Mouse (Mus musculus) stomach, embryonic 14.5 days (tissue): Measurements from ENCODE around the gene Tent4b. TPM values are rescaled to one million over a fixed set of nuclear protein-coding genes. Genes with fewer than 3 reads are reported as not detected.
A peak's percentile ranks its signal among the peaks of the same experiment; 100 is the strongest.

Source experiments
- ATAC-seq: fragments of 200-750 bp; cut with Nextera tagmentation; 2 replicates; pipeline ENCODE4 v1.8.0; 2017; ENCODE audit warnings: low read depth, moderate TSS enrichment; ENCODE audit not compliant: insufficient number of reproducible peaks, insufficient read depth, low FRiP score
- H3K27ac ChIP-seq: fragments of 300-500 bp; sonication (generic); 2 replicates; pipeline ENCODE4 v1.5.1; 2014; ENCODE audit warnings: mild to moderate bottlenecking, low read length, moderate library complexity, mixed read lengths
- H3K27me3 ChIP-seq: fragments of 300-500 bp; sonication (generic); 2 replicates; pipeline ENCODE4 v1.6.1; 2014; ENCODE audit warnings: low read length, control low read depth, mixed read lengths; ENCODE audit not compliant: control insufficient read depth, insufficient read depth
- H3K36me3 ChIP-seq: fragments of 300-500 bp; sonication (generic); 2 replicates; pipeline ENCODE4 v1.6.1; 2014; ENCODE audit warnings: mild to moderate bottlenecking, control low read depth, low read length, moderate library complexity, mixed read lengths; ENCODE audit not compliant: control insufficient read depth, insufficient read depth
- H3K4me1 ChIP-seq: fragments of 300-500 bp; sonication (generic); 2 replicates; pipeline ENCODE4 v1.6.1; 2014; ENCODE audit warnings: low read length, control low read depth, mixed read lengths; ENCODE audit not compliant: control insufficient read depth, insufficient read depth
- H3K4me2 ChIP-seq: fragments of 300-500 bp; sonication (generic); replicated peaks from 2 replicates; pipeline ENCODE4 v1.6.1; 2014; ENCODE audit warnings: low read depth, low read length, control low read depth
- H3K4me3 ChIP-seq: fragments of 300-500 bp; sonication (generic); 2 replicates; pipeline ENCODE4 v1.5.1; 2014; ENCODE audit warnings: low read depth, low read length, control low read depth
- H3K9ac ChIP-seq: fragments of 300-500 bp; sonication (generic); replicated peaks from 2 replicates; pipeline ENCODE4 v1.6.1; 2014; ENCODE audit warnings: low read depth, mild to moderate bottlenecking, control low read depth, low read length, moderate library complexity, mixed read lengths
- H3K9me3 ChIP-seq: fragments of 300-500 bp; sonication (generic); 2 replicates; pipeline ENCODE4 v1.6.1; 2016; ENCODE audit warnings: low read depth, low read length, control low read depth; ENCODE audit not compliant: control insufficient read depth
- WGBS: fragments of 180-500 bp; shearing (Covaris S2); extraction: QIAGEN DNeasy Blood & Tissue Kit; methylation state at CpG from one replicate; pipeline ENCODE4 v1.1.7; 2014; 5-methylcytosine and 5-hydroxymethylcytosine counted together
- polyA plus RNA-seq: library from polyadenylated mRNA; unstranded; fragments of >200 nt; fragmentation: Nextera tagmentation; extraction: Ambion mirVana; gene quantifications from 2 replicates; pipeline ENCODE4 v1.2.1, GENCODE M21; 2014

The Tent4b gene
- 10.3 and 12.5 TPM in 2 replicates for polyA plus RNA-seq

GRCm38 (mm10) chr8:88198945-88199571 lies at the start of gene Tent4b:
Gene Tent4b, plus strand, starts transcription at chr8:88199213.
- peak within 1 kb of the TSS; percentile 73 for H3K4me2 ChIP-seq
- WGBS = under 1% methylated on average over 80 of the region's 97 CpGs
- peak; percentile 95 for ATAC-seq
- H3K9ac ChIP-seq = peak within 1 kb of the TSS; percentile 74
- H3K4me1 ChIP-seq = peaks cover 13% of the 10 kb centered on the region; the same call in 1 of the 2 replicates
- peak within 1 kb of the TSS; percentile 86 for H3K4me3 ChIP-seq
- no peaks in the 10 kb centered on the region for H3K36me3 ChIP-seq
- H3K27ac ChIP-seq = peak within 1 kb of the TSS; percentile 94
- no peaks in the 10 kb centered on the region for H3K27me3 ChIP-seq
- H3K9me3 ChIP-seq = no peaks in the 10 kb centered on the region

DNA sequence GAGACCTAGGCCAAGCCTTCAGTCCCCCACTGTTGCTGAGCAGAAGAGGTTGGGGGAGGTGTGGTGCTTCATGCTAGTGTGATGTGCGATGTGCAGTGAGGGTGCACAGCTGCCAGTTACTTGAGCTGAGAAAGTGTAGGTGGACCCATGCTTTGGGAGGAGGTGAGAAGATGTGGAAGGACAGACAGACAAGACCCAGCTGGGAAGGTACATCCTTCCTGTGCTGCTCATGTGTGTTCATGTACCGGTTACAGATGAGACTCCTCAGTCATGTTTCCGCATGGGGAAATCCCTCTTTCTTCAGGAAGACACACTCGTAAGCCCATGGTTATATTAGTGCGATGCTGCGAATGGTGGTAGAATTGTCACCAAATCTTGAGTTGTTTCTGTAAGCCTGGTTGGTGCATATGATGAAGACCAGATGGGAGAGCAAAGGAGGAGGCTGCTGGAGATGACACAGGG lies 48.1 kb upstream of the Tent4b start:
- no peak overlapping the region for H3K27ac ChIP-seq
- 97% methylated on average over 6 of the region's 6 CpGs for WGBS
- H3K4me1 ChIP-seq = no peaks in the 10 kb centered on the region
- no peaks in the 10 kb centered on the region for H3K9me3 ChIP-seq
- H3K36me3 ChIP-seq = peaks cover 27% of the 10 kb centered on the region
- no peak overlapping the region for H3K9ac ChIP-seq
- H3K4me3 ChIP-seq = no peak overlapping the region
- H3K4me2 ChIP-seq = no peak overlapping the region
- H3K27me3 ChIP-seq = no peaks in the 10 kb centered on the region
- no peak for ATAC-seq

GRCm38 (mm10) chr8:88160237-88160995 lies 38.6 kb upstream of the Tent4b start:
- no peaks in the 10 kb centered on the region for H3K9me3 ChIP-seq
- no peak overlapping the region for H3K4me3 ChIP-seq
- 90% methylated on average over 9 of the region's 10 CpGs for WGBS
- H3K36me3 ChIP-seq = peaks cover 57% of the 10 kb centered on the region
- H3K27me3 ChIP-seq = no peaks in the 10 kb centered on the region
- no peak overlapping the region for H3K27ac ChIP-seq
- H3K4me1 ChIP-seq = no peaks in the 10 kb centered on the region
- no peak overlapping the region for H3K9ac ChIP-seq
- H3K4me2 ChIP-seq = no peak overlapping the region
- no peak for ATAC-seq

- ATAC-seq = no peak
- Histone ChIP-seq H3K4me2 (no peak overlapping the region), H3K4me1 (no peaks in the 10 kb centered on the region), H3K4me3 (no peak overlapping the region), H3K9ac (no peak overlapping the region), H3K27ac (no peak overlapping the region), H3K9me3 (no peaks in the 10 kb centered on the region), H3K27me3 (no peaks in the 10 kb centered on the region), H3K36me3 (peaks cover 59% of the 10 kb centered on the region)
- WGBS = 77% methylated on average over 5 of the region's 5 CpGs
These were observed 37.6 kb upstream of the Tent4b start for GRCm38 (mm10) chr8:88161439-88161838.

GRCm38 (mm10) chr8:88175264-88175663 lies 23.7 kb upstream of the Tent4b start:
- no peak overlapping the region for H3K9ac ChIP-seq
- no peak overlapping the region for H3K27ac ChIP-seq
- H3K9me3 ChIP-seq = no peaks in the 10 kb centered on the region
- H3K4me1 ChIP-seq = no peaks in the 10 kb centered on the region
- H3K36me3 ChIP-seq = peaks cover 10% of the 10 kb centered on the region
- no peak overlapping the region for H3K4me3 ChIP-seq
- no peak for ATAC-seq
- no peak overlapping the region for H3K4me2 ChIP-seq
- 90% methylated on average over 7 of the region's 7 CpGs for WGBS
- no peaks in the 10 kb centered on the region for H3K27me3 ChIP-seq

GRCm38 (mm10) chr8:88177291-88177690 lies 21.7 kb upstream of the Tent4b start:
- no peak for ATAC-seq

DNA sequence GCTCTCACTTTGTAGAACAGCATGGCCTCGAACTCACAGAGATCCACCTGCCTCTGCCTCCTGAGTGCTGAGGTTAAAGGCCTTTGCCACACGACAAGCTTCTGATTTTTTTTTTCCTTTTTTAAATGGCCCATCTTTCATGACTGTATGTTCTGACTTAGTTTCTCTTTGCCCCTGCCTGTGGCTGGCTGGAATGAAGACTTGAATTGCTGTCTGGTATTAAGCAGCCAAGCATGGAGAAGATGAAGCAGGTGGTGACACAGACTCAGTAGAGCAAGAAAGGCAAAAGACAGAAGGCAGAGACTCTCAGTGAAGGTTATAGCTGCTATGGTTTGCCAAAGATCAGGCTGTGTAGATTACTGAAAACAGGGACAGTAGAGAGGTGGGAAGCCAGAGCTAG lies 15.9 kb upstream of the Tent4b start:
- H3K9me3 ChIP-seq = no peaks in the 10 kb centered on the region
- no peak overlapping the region for H3K9ac ChIP-seq
- no peaks in the 10 kb centered on the region for H3K27me3 ChIP-seq
- WGBS = 80% methylated on average over 2 of the region's 2 CpGs
- H3K36me3 ChIP-seq = no peaks in the 10 kb centered on the region
- no peak overlapping the region for H3K4me3 ChIP-seq
- no peak for ATAC-seq
- H3K4me1 ChIP-seq = no peaks in the 10 kb centered on the region
- no peak overlapping the region for H3K27ac ChIP-seq
- no peak overlapping the region for H3K4me2 ChIP-seq

More at GRCm38 (mm10) chr8:88177291-88177690, 21.7 kb upstream of the Tent4b start:
- Histone ChIP-seq H3K4me1 (no peaks in the 10 kb centered on the region), H3K4me3 (no peak overlapping the region), H3K36me3 (peaks cover under 1% of the 10 kb centered on the region), H3K4me2 (no peak overlapping the region), H3K27me3 (no peaks in the 10 kb centered on the region), H3K9me3 (no peaks in the 10 kb centered on the region), H3K27ac (no peak overlapping the region), H3K9ac (no peak overlapping the region)
- 89% methylated on average over 8 of the region's 8 CpGs for WGBS

GRCm38 (mm10) chr8:88184914-88185313 lies 14.1 kb upstream of the Tent4b start:
- Histone ChIP-seq H3K36me3 (no peaks in the 10 kb centered on the region), H3K9me3 (no peaks in the 10 kb centered on the region), H3K9ac (no peak overlapping the region), H3K4me3 (no peak overlapping the region), H3K27me3 (no peaks in the 10 kb centered on the region), H3K27ac (no peak overlapping the region), H3K4me1 (no peaks in the 10 kb centered on the region), H3K4me2 (no peak overlapping the region)
- no peak for ATAC-seq
- 82% methylated on average over 1 of the region's 1 CpGs for WGBS
